Mouse (Mus musculus) cortical plate, adult 2 months (tissue): ENCODE measurements around the gene Mavs. TPM values are rescaled to one million over a fixed set of nuclear protein-coding genes. Genes with fewer than 3 reads are reported as not detected.
A peak's percentile ranks its signal among the peaks of the same experiment; 100 is the strongest.

Experiments used
- H3K27ac ChIP-seq: fragments of 200-500 bp; 2 replicates; pipeline ENCODE4 v1.5.1; 2012; ENCODE audit warnings: low read length, control low read depth, inconsistent platforms; ENCODE audit not compliant: insufficient read depth
- H3K4me1 ChIP-seq: fragments of 200-500 bp; 2 replicates; pipeline ENCODE4 v1.6.1; 2011; ENCODE audit warnings: low read length; ENCODE audit not compliant: control insufficient read depth, insufficient read depth
- H3K4me3 ChIP-seq: fragments of 200-500 bp; 2 replicates; pipeline ENCODE4 v1.5.1; 2011; ENCODE audit warnings: mild to moderate bottlenecking, low read length, control low read depth; ENCODE audit not compliant: insufficient read depth
- CTCF ChIP-seq: fragments of 200-500 bp; IDR thresholded peaks from 2 replicates; pipeline ENCODE4 v1.5.1; 2011; ENCODE audit warnings: mild to moderate bottlenecking, control low read depth, low read length; ENCODE audit not compliant: insufficient read depth; ENCODE audit errors: extremely low read depth
- POLR2A ChIP-seq: fragments of 200-500 bp; IDR thresholded peaks from 2 replicates; pipeline ENCODE4 v1.6.1; 2011; ENCODE audit warnings: mild to moderate bottlenecking, low read length, control low read depth; ENCODE audit not compliant: insufficient read depth; ENCODE audit errors: extremely low read depth
- polyA plus RNA-seq: library from polyadenylated mRNA; depleted of rRNA; stranded (reverse); fragments of >200 nt; gene quantifications from 2 replicates; pipeline ENCODE4 v1.2.3, GENCODE M21; 2012

Mavs gene
- polyA plus RNA-seq, 1 experiment, result 10.1 TPM

- H3K4me1 ChIP-seq, result no peaks in the 10 kb centered on the region
- H3K27ac ChIP-seq, result no peak overlapping the region
- no peak overlapping the region for H3K4me3 ChIP-seq
- TF ChIP-seq CTCF (no peak), POLR2A (no peak)
Observed at GRCm38 (mm10) chr2:131196606-131197316, 37.1 kb upstream of the Mavs start.

DNA sequence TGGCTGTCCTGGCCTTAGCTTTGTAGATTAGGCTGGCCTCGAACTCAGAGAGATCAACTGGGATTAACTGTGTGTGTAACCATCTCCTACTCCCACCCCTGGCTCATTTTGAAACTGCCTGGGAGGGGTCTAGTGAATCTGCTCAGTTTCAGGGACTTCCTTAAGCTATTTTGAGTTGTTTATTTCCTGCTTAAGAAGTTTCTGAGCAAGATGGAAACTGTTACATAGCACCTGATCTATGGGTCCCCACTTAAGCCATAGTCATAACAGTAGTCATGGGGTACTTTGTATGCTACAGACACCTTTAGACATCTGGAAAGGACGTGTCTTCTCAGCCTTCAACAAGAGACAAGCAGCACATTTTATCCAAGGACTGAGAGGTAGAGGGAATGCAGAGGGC is 33.2 kb upstream of the Mavs start:
- Histone ChIP-seq H3K27ac (no peak overlapping the region), H3K4me3 (no peak overlapping the region), H3K4me1 (no peaks in the 10 kb centered on the region)
- TF ChIP-seq POLR2A, result no peak
- no peak for TF ChIP-seq CTCF

- Histone ChIP-seq H3K27ac (no peak overlapping the region), H3K4me3 (no peak overlapping the region), H3K4me1 (no peaks in the 10 kb centered on the region)
- TF ChIP-seq CTCF (no peak), POLR2A (no peak)
Observed at GRCm38 (mm10) chr2:131201262-131201661, 32.6 kb upstream of the Mavs start.

DNA sequence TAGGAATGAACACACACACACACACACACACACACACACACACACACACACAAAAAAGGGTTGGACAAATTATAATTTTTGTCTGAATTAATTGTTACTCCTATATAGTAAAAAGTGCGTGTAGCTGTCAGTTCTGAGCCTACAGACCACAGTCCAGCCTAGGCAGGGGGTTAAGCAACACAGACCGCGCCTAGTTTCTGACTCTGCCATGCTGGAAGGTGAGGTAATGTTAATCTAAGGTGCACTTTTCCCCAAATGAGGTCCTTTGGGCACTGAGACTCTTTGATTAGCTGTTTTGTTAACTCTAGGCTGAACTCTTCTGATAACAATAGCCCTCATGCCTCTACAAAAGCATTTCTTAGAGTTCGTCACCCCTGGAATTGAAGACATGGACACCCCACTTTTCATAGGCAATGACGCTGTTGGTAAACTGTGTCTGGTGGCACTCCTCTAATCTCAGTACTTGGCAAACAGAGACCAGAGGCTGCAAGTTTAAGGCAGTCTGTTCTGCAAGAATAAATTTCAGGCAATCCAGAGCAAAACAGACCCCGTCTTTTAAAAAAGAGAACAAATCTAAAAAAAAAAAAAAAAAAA is 29.9 kb upstream of the Mavs start:
- TF ChIP-seq POLR2A, result no peak
- TF ChIP-seq CTCF, result no peak
- Histone ChIP-seq H3K27ac (no peak overlapping the region), H3K4me3 (no peak overlapping the region), H3K4me1 (no peaks in the 10 kb centered on the region)

DNA sequence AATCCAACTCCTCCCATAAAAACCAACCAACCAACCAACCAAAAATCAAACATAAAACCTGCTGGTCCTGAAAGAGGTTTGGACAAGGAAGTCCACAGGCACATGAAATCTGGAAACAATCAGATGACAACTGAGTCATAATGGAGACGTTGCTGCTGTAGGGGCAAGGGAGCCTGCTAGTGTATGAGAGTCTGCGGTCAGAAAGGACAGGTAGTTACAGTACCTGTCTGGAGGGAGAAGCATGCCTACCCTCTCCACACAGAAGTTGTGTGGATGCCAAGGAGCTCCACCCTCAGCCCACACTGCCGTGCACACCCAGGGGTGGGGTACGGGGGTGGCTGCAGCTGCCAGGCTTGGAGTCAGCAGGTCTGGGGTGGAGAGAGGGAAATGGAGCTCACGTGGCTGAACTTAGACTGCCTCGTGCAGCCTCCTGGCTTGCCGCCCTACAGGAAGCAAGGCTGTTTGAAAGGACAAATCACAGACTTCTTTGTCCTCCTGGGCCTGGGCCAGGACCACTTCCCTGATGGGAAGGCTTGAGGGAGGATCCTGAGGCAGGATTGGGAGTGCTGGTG is 29.4 kb upstream of the Mavs start:
- peak overlapping the region; percentile 46 for H3K27ac ChIP-seq
- TF ChIP-seq POLR2A (no peak), CTCF (no peak)
- H3K4me1 ChIP-seq, result no peaks in the 10 kb centered on the region
- no peak overlapping the region for H3K4me3 ChIP-seq

DNA sequence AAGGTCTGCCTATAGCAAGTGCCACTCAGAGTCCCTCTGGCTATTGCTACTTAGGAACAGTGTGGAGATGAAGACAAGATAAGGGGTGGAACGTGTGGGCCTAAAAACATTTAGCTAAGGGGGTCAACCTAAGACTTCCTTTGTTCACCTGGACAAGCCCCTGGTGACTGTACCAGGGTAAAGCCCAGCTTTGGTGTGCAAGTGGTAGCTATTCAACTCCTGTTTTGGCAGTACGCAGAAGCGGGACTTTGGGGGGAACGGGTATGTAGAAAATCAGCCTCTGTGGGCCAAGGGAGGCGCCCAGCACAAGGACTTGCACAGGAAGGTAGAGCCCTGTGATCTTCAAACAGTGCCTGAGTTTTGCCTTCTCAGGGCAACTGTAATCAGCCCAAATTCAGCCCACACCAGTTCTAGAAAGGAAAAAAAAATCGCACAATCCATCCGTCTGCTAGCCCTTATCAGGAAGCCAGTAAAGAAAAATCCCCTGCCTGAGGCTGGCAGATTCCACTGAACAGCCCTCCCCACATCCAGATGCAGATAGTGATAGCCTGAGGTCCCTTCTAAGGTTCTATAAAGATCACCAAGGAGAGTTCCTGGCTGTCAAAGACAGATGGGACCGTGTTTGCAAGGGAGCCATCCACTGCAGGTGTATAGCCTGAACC is 28.2 kb upstream of the Mavs start:
- Histone ChIP-seq H3K27ac (no peak overlapping the region), H3K4me1 (no peaks in the 10 kb centered on the region; the same call in 1 of the 2 replicates), H3K4me3 (no peak overlapping the region)
- TF ChIP-seq CTCF, result no peak
- TF ChIP-seq POLR2A, result no peak

DNA sequence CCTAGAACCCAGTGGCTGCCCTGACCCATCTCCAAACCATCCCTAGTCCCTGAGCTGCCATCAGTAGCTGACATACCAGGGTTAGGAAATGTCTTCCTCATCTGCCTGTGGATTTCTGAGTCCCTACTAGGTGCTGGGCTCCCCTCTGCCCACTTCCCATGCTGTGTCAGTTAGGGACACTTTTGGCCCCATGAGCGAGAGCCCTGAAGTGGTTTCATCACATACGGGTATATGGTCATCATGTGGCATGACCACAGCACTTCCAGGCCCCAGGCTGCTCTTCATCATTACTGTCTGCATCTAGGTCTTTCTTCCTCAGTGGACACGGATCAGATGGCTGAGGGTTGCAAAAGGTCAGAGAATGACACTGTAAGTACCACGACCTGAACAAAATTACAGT is 27.1 kb upstream of the Mavs start, which contains the start of gene Ap5s1:
TSS of gene Ap5s1 (plus strand) at position 301 of the 400 bp plus-strand sequence.
- TF ChIP-seq POLR2A, result no peak
- TF ChIP-seq CTCF, result no peak
- Histone ChIP-seq H3K4me1 (peaks cover 3% of the 10 kb centered on the region), H3K27ac (no peak within 1 kb of the TSS)

DNA sequence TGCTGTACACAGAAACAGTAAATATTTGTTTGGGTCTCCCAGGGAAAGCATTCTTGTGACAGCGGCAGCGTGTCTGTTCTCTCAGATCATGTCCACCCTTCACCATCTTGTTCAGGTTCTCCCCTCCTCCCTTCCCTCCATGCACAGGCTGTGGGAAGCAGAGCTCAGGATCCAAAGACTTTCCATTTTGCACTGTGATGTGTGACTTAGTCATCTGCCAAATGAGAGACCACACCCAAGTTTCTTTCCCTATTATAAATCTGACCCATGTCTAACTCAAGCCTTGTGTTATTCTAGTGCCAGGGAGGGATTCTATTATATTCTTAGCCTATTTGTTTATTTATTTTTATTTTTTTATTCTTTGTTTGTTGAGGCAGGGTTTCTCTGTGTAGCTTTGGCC is 25.5 kb upstream of the Mavs start:
- no peak for TF ChIP-seq CTCF
- no peak for TF ChIP-seq POLR2A
- Histone ChIP-seq H3K4me3 (no peak overlapping the region), H3K4me1 (peaks cover 5% of the 10 kb centered on the region), H3K27ac (no peak overlapping the region)

More for the DNA sequence above, 27.1 kb upstream of the Mavs start, which contains the start of gene Ap5s1:
- no peak within 1 kb of the TSS for H3K4me3 ChIP-seq

DNA sequence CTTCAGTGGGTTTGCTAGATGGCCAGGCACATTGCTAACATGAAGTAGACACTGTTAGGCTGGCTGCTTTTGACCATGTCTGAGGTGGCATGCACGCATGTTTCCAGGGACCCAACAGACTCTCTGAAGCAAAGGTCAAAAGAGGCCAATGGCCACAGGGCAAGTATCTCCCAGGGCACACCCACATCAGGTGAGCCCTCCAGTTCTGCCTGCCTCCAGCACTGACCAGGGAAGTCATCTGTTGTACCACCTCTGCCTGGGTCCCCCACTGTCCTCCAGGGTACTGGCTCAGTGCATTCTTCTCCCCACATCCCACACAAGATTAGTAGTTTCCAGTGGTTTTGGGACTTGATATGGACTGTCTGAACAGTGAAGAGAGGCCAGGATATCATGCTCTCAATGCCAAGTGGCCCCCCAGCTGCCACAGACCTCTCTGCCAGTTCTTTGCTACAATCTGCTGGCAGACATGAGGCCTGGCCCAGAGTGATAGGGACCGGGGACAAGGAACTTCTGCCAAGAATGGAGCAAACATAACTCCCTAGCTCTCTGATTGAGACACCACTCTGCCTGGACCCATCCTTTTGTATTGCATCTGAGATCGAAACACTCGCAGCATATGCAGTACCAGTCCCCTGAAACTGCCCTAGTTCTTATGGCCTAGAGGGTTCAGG is 24.6 kb upstream of the Mavs start:
- Histone ChIP-seq H3K4me1 (peaks cover 5% of the 10 kb centered on the region), H3K27ac (peak overlapping the region; percentile 98; the same call in 1 of the 2 replicates), H3K4me3 (peak overlapping the region; percentile 86; the same call in 1 of the 2 replicates)
- TF ChIP-seq CTCF (no peak), POLR2A (no peak)
